Mouse (Mus musculus): ENCODE measurements around the gene Tox2. TPM values are rescaled to one million over a fixed set of nuclear protein-coding genes. Genes with fewer than 3 reads are reported as not detected.

The Tox2 gene
- total RNA-seq, 1 experiment from 2014 or later = not detected

GRCm38 (mm10) chr2:163296999-163297630 is 94.2 kb downstream of the Tox2 start:
- ATAC-seq (ENCODE audit: extremely low read depth, insufficient number of reproducible peaks, low FRiP score, poor library complexity, severe bottlenecking) = no peak

DNA sequence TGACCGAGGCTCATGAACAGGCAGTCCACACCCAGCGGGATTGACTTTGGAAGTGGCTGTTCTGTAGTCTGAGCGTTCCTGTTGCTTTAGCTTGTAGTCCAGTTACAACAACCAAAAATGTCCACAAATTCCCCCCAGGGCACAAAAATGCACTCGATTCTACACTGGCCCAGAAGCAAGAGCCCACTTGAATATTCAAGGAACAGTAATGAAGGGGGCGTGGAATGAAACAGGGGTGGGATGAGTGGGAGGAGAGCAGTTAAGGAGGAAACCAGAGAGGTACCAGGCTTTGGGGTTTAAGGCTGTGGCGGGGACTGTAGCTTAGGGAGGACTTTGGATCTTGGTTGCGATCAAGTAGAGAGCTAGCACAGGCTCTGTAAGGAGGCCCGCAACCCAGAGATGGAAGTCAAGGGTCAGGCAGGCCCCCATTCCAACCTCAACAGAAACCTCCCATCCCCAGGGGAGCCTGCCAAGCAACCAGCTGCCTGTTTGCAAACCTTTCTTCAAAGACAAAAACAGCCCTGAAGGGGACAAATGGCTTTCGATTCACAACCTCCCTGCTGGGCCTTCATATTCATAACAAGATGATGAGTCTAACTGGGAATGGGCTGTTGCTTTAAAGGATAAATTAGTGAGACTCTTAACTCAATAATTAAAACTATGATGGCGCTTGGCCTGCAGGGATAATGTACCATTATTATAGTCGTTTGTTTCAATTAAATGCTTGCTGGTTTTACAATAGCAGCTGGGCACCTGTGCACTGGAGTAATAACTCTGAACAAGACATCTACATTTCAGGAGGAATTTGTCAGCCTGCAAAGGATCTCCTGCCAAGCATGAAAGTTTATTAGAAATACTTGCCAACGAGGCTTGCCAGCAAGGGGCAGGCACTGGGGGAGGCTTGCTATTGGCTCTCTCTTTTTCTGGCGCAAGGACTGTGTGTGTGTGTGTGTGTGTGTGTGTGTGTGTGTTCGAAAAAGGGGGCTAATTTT is 97.4 kb downstream of the Tox2 start:
- ATAC-seq (ENCODE audit: extremely low read depth, insufficient number of reproducible peaks, low FRiP score, poor library complexity, severe bottlenecking) = no peak

GRCm38 (mm10) chr2:163301641-163302040 is 98.7 kb downstream of the Tox2 start:
- no peak for ATAC-seq (ENCODE audit: extremely low read depth, insufficient number of reproducible peaks, low FRiP score, poor library complexity, severe bottlenecking)

GRCm38 (mm10) chr2:163303037-163303436 is 100.1 kb downstream of the Tox2 start:
- no peak for ATAC-seq (ENCODE audit: extremely low read depth, insufficient number of reproducible peaks, low FRiP score, poor library complexity, severe bottlenecking)

DNA sequence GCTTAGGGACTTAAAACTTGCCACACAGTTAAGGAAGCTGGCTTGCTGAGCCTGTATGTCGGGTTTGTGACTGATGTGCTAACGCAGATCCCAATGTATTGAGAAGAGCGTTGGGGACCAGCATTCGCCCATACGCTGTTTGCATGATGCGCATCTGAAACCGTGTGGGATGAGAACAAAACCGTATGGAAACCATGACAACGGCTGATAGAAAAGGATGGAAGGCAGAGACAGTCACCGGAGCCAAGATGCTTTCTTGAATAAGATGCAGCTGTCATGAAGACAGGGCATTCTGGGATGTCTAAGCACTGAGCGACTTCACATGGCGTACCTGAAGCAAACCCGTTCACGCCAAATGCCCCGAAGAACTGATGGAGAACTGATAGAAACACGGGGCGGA is 106.5 kb downstream of the Tox2 start:
- ATAC-seq (ENCODE audit: extremely low read depth, insufficient number of reproducible peaks, low FRiP score, poor library complexity, severe bottlenecking) = no peak

DNA sequence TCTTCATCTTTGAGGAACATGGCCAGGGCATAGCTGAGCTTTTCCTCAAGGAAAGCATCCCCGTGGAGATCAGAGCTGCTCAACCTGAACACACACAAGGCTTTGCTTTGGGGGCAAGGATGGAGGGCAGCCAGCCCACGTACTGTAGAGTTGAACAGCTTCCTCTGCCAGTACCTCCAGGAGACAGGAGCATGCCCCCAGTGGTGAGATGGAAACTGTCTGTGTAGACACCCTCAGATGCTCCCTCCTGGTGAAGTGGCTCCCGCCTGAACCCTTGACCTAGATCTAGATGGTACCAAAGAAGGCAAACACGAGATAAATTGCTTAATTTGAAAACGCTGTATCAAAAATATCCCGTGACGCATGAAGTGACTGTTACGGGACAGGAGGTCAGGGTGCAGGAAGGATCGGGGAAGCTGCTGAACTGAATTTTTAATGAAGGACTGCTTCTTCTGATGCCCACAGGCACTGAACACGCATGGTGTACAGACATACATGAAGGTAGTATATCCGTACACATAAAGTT is 107.3 kb downstream of the Tox2 start:
- no peak for ATAC-seq (ENCODE audit: extremely low read depth, insufficient number of reproducible peaks, low FRiP score, poor library complexity, severe bottlenecking)

DNA sequence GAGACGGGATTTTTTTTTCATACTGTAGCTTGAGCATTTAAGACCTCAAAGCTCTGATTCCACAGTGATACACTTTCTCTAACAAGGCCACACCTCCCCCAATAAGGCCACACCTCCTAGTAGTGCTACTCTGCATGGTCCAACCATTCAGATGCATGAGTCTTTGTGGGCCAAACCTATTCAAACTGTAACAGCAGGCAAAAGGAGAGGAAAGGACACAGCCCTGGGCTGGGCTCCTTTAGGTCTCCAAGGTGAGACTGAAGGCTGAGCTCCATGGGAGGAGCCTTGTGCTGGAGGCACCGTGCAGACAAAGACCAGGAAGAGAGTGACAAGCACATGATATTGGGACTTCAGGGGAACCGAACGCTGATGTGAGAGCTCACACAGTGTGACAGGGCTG is 114.4 kb downstream of the Tox2 start:
- no peak for ATAC-seq (ENCODE audit: extremely low read depth, insufficient number of reproducible peaks, low FRiP score, poor library complexity, severe bottlenecking)

DNA sequence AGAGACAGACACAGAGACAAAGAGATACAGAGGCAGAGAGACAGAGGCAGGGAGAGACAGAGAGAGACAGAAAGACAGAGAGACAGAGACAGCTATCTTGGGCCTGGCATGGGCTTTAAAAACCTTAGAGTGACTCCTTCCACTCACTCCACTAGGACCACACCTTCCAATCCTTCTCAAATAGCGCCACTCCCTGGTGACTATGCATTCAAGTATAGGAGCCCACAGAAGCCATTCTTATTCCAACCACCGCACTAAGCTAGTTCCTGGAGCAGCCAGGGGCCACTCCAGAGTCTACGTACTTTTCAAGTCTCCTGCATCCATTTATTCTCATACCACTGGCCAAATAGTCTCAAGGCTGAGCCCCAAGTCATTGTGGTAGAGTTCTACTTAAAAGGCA is 115.9 kb downstream of the Tox2 start:
- no peak for ATAC-seq (ENCODE audit: extremely low read depth, insufficient number of reproducible peaks, low FRiP score, poor library complexity, severe bottlenecking)

DNA sequence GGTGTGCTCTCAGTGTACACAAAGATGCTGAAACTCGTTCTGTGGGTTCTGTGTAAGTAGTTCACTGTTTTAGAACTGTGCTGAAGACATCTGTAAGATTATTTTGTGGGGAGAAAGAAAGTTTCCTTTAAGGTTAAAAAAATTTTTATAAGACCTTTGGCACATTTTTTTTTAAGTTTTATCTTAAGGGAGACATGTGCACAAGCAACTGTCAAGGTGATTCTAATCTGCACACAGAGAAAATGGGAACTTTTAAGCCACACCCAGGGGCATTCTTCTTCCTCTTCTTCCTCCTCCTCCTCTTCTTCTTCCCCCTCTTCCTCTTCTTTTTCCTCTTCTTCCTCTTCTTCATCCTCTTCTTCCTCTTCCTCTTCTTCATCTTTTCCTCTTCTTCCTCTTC is 120.2 kb downstream of the Tox2 start:
- no peak for ATAC-seq (ENCODE audit: extremely low read depth, insufficient number of reproducible peaks, low FRiP score, poor library complexity, severe bottlenecking)

DNA sequence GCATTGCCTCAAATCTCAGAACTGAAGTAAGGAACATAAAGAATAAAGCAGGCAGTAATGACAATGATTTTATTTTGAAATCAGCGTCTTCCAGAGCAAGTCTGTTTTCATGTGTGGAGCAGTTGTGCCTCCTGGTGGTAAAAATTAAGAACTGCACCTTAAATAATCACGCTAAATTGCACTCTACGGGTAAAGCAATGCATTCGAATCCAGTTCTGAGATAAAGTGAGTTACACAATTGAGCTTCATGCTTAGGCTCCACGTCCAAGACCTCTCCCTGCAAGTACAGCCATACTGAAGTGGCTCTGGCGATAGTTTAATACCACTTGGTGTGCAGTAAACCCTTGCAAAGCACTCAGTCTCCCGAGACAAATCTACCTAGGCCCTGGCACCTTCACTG is 127.8 kb downstream of the Tox2 start:
- no peak for ATAC-seq (ENCODE audit: extremely low read depth, insufficient number of reproducible peaks, low FRiP score, poor library complexity, severe bottlenecking)

DNA sequence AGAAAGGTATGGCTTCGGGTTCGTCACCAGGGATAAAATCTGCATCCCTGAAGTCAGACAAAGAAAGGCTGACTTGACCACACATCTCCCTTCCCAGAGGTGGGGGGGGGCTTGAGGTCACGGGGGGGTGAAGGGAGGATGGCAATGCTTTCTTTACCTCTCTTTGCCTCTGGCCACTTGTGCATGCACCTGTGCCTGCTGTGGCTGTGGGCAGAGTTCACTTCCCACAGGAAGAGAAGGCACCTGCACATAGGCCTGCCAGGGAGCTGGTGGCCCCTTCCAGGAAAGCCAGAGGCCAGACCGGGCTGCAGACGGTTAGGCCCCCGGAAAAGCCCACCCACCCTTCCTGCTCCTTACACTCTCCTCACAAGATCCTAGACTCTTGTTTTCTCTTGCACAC is 128.5 kb downstream of the Tox2 start:
- ATAC-seq (ENCODE audit: extremely low read depth, insufficient number of reproducible peaks, low FRiP score, poor library complexity, severe bottlenecking) = no peak

GRCm38 (mm10) chr2:163332368-163333055 is 129.6 kb downstream of the Tox2 start:
- ATAC-seq (ENCODE audit: extremely low read depth, insufficient number of reproducible peaks, low FRiP score, poor library complexity, severe bottlenecking) = no peak

DNA sequence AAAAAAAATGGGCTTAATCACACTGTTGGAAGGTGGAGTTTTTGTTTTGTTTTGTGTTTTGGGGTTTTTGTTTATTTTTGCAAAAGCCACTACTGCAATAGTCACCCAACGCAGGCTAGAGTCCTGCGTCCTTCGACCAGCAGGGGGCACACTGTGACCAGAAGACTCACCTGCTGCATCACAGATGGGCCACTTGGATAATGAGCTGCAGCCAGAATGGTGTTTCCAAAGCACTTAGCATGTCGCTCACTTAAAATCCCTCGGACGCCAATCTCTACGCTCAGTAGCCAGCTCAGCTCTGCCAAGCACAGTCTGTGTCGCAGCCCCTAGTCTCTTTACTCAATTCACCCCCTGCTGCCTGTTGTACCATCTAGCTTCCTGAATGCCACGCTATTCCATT is 137.3 kb downstream of the Tox2 start:
- no peak for ATAC-seq (ENCODE audit: extremely low read depth, insufficient number of reproducible peaks, low FRiP score, poor library complexity, severe bottlenecking)

DNA sequence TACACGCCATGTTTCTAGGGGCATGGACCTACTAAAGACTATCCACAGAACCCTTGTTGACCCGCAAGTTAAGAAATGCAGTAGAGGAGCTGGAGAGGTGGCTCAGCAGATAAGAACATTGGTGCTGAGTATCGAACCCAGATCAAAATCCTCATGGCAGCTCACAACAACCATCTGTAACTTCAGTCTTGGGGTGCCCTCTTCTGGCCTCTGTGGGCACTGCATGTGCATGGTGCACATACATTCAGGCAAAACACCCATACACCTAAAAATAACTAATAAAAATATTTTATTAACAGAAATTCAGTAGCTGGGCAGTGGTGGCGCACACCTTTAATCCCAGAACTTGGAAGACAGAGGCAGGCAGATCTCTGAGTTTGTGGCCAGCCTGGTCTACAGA is 140.7 kb downstream of the Tox2 start:
- ATAC-seq (ENCODE audit: extremely low read depth, insufficient number of reproducible peaks, low FRiP score, poor library complexity, severe bottlenecking) = no peak

DNA sequence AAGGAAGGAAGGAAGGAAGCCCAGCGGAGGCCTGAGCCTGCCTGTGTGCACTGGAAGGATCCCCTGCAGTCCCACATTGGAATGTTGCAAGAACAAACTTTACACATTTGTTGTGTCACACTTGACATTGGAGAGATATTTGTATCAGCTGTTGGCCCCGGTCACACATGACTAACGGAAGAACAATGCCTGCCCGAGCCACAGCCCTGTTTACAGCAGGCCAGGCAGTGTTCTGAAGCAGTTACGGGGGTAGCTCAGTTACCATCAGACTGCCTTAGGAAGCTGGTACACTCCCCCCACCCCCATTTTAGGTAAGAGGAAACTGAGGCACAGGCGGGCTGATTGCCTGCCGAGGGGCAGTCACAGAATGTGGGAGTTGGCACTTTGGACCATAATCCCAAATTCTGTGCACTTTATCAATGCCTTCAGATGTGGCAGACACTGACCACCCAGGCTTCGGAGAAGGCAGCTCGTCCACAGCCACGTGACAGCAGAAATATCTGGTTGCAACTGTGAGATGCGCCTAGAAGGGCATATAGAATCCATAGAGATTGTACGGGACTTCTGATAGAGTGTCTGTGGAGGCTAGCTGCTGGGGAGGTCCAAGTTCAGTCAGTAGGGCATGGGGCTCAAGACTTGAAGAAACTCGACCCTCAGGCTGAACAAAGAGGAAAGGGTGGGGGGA is 142.2 kb downstream of the Tox2 start:
- no peak for ATAC-seq (ENCODE audit: extremely low read depth, insufficient number of reproducible peaks, low FRiP score, poor library complexity, severe bottlenecking)

GRCm38 (mm10) chr2:163346497-163346896 is 143.6 kb downstream of the Tox2 start:
- no peak for ATAC-seq (ENCODE audit: extremely low read depth, insufficient number of reproducible peaks, low FRiP score, poor library complexity, severe bottlenecking)

- no peak for ATAC-seq (ENCODE audit: extremely low read depth, insufficient number of reproducible peaks, low FRiP score, poor library complexity, severe bottlenecking)
Measured at GRCm38 (mm10) chr2:163347517-163348184, 144.7 kb downstream of the Tox2 start.

DNA sequence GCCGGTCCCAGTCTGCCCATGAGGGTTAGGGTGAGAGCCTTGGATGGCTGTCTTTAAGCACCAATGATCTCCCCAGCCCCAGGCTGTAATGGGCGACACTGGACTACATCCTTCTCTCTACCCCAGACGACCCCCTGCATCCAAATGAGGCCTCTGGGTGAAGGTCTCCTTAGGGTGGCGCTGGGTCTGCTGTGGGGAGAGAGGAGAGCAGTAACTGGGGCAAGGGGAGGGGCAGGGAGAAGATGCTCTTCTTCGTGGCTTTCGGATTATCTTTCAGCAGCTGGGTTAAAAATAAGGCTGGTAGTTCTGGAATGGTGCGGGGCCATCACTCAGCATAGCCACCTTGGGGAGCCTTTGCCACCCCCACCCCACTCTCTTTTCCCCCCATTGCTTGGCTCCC is 145.8 kb downstream of the Tox2 start:
- no peak for ATAC-seq (ENCODE audit: extremely low read depth, insufficient number of reproducible peaks, low FRiP score, poor library complexity, severe bottlenecking)
